Mouse (Mus musculus) A20 (cell line): ENCODE data around the gene 3110082J24Rik.
"Not testable (repeated sequence)": the region's sequence is repeated elsewhere in the genome, so short reads cannot be mapped to it uniquely, and the experiment has no call there.

Source experiments
- DNase-seq: peaks from one replicate; pipeline ENCODE4 v3.0.0-alpha.2; 2011; ENCODE audit warnings: low read depth, low spot score

3110082J24Rik gene

DNA sequence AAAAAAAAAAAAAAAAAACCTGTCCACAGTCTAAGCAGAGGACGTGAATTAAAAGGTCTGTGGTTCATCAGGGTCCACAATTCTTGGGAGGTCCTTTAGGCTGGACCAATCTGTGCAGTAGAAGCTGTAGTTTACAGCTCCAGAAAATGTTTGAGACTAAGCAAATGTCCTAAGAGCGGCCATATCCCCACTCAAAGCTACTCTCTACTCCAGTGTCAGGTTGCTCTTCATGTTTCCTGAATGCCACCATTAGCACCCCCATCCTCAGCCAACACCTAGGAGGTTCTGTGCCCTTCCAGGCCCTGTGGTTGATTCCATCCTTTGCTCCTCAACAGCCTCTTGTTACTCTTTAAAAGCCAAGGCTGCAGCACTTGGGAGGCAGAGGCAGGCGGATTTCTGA lies 33.5 kb downstream of the 3110082J24Rik start:
- DNase-seq = peak; percentile 34

GRCm38 (mm10) chr5:30071677-30072076 lies 34.2 kb downstream of the 3110082J24Rik start:
- no peak for DNase-seq

DNA sequence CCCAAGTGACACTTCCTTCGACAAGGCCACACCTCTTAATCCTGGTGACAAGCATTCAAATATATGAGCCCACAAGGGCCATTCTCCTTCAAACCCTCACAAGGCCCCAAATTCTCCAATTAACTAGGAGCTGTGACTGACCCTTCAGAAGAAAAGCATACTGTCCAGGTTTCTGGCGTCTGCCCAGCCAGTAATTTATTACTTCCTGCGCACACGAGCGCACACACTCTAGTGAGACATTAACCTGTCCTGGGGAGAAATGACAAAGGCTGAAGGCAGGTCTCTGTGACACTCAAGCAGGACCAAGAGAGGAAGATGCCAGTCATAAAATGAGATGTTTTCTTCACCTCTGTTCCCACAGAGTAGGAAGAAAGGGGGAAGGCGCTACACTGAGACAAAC lies 38.2 kb downstream of the 3110082J24Rik start:
- DNase-seq = no peak

- not testable (repeated sequence) for DNase-seq
These were observed 46.3 kb downstream of the 3110082J24Rik start for GRCm38 (mm10) chr5:30059607-30060006.

GRCm38 (mm10) chr5:30058216-30058731 lies 47.6 kb downstream of the 3110082J24Rik start:
- DNase-seq = no peak
